25 mouse cellular contexts compared by ENCODE assay signal in genomic region chr4:54356041-54356427, GRCm38 (mm10).
DNase-seq lines count a peak whose midpoint lies in the region; ATAC-seq and TF ChIP-seq lines count a peak whose summit lies in the region.
"Had no signal": no experiment of that assay in that cellular context is flagged by ENCODE, and none has a peak within 500 bp of the region (broad histone marks: within the 10 kb centered on the region; RNA-seq: fewer than 3 reads in every experiment).

No protein-coding gene starts in this region.

- no peak overlapping the region for H3K4me3 ChIP-seq in lung, adult 2 months (replicated peaks; ENCODE audit: extremely low read depth, low read depth, low read length)
- H3K4me3 ChIP-seq in midbrain, embryonic 11.5 days (ENCODE audit: low read depth, low read length): no peak overlapping the region
- H3K4me3 ChIP-seq: embryonic facial prominence, embryonic 15.5 days; forebrain, embryonic 10.5 days; liver, embryonic 13.5 days; midbrain, embryonic 12.5 days had no signal

- H3K36me3 ChIP-seq in midbrain, embryonic 11.5 days (ENCODE audit: control insufficient read depth, insufficient read depth, low read length): no peaks in the 10 kb centered on the region
- H3K36me3 ChIP-seq: embryonic facial prominence, embryonic 15.5 days; forebrain, embryonic 10.5 days; liver, embryonic 13.5 days; midbrain, embryonic 12.5 days had no signal

- 64% methylated on average over 2 of the region's 2 CpGs for WGBS in lung, adult 2 months
- WGBS in midbrain, embryonic 11.5 days: 93% methylated on average over 2 of the region's 2 CpGs

- no peak overlapping the region for H3K27ac ChIP-seq in midbrain, embryonic 11.5 days (ENCODE audit: low read depth, low read length)
- H3K27ac ChIP-seq: embryonic facial prominence, embryonic 15.5 days; hindbrain, embryonic 14.5 days; kidney, postnatal 0 days; liver, embryonic 13.5 days; midbrain, embryonic 12.5 days had no signal

- no peak for ATAC-seq in midbrain, embryonic 11.5 days (ENCODE audit: low FRiP score)
- ATAC-seq: activated CD4-positive, CD25-positive, alpha-beta regulatory T cell, adult 4 months; forebrain, embryonic 16.5 days; inflammation-experienced regulatory T-cells, adult 6 months had no signal

- H3K4me2 ChIP-seq in midbrain, embryonic 11.5 days: no peak overlapping the region
- H3K4me2 ChIP-seq: embryonic facial prominence, embryonic 15.5 days; hindbrain, embryonic 14.5 days; liver, embryonic 13.5 days; lung, embryonic 14.5 days; midbrain, embryonic 12.5 days had no signal

- TF ChIP-seq CTCF in lung, adult 2 months (IDR thresholded peaks at IDR 0.05; ENCODE audit: insufficient read depth, low read length): no peak

- H3K9ac ChIP-seq in midbrain, embryonic 11.5 days (ENCODE audit: low read length): no peak overlapping the region
- H3K9ac ChIP-seq: embryonic facial prominence, embryonic 15.5 days; hindbrain, embryonic 14.5 days; liver, embryonic 13.5 days; lung, embryonic 14.5 days; midbrain, embryonic 12.5 days had no signal

- TF ChIP-seq POLR2A in lung, adult 2 months (IDR thresholded peaks at IDR 0.05; ENCODE audit: borderline replicate concordance, extremely low read depth, low read depth, low read length): no peak

- peak; percentile 67 to 90 for DNase-seq in adrenal gland, adult (ENCODE audit: inconsistent age in 2 of 2, low spot score in 1 of 2)
- no peak for DNase-seq in adrenal gland, postnatal 4 days (ENCODE audit: low spot score in 2 of 2)
- DNase-seq in lung, postnatal 36 days: peak; percentile 26
- DNase-seq in lung, adult 2 months: no peak
- peak; percentile 33 to 42 for DNase-seq in adrenal gland, postnatal 36 days
- no peak for DNase-seq in midbrain, embryonic 11.5 days (ENCODE audit: low spot score, missing footprints)
- DNase-seq in ovary, postnatal 10 days (ENCODE audit: low spot score): no peak
- DNase-seq: cerebellum, adult 9-10 months; heart, adult 18-20 months; heart, postnatal 4 days; kidney, adult 2 months; layer of hippocampus, adult 9-11 months; liver, embryonic 13.5 days; lung, embryonic 14.5 days; retina, postnatal 1 day; right cerebral cortex, postnatal 25 days; thymus, postnatal 36 days had no signal

- no peaks in the 10 kb centered on the region for H3K4me1 ChIP-seq in lung, adult 2 months (ENCODE audit: control insufficient read depth, insufficient read depth, low read length)
- H3K4me1 ChIP-seq in midbrain, embryonic 11.5 days (ENCODE audit: control insufficient read depth, insufficient read depth, low read length): peaks cover 6% of the 10 kb centered on the region; the same call in 1 of the 2 replicates
- H3K4me1 ChIP-seq: embryonic facial prominence, embryonic 15.5 days; liver, embryonic 13.5 days had no signal

- no peaks in the 10 kb centered on the region for H3K9me3 ChIP-seq in midbrain, embryonic 11.5 days (ENCODE audit: control insufficient read depth, low read length)
- H3K9me3 ChIP-seq: embryonic facial prominence, embryonic 15.5 days; forebrain, embryonic 10.5 days; liver, embryonic 13.5 days; midbrain, embryonic 12.5 days had no signal

- H3K27me3 ChIP-seq in midbrain, embryonic 11.5 days (ENCODE audit: control insufficient read depth, insufficient read depth, low read length): no peaks in the 10 kb centered on the region
- H3K27me3 ChIP-seq: embryonic facial prominence, embryonic 15.5 days; liver, embryonic 13.5 days; midbrain, embryonic 12.5 days had no signal

Comparison
In these comparisons a context has a peak if more than half of its experiments do, and no peak if none do; other contexts are left out.
1. DNase-seq: peak in adrenal gland, adult (2 of 2), lung, postnatal 36 days (single experiment) and adrenal gland, postnatal 36 days (2 of 2); none in adrenal gland, postnatal 4 days (0 of 2), lung, adult 2 months (single experiment), midbrain, embryonic 11.5 days (single experiment) and ovary, postnatal 10 days (single experiment).